ENCODE assay signal across 25 mouse cellular contexts in genomic region chr7:16604141-16604540, GRCm38 (mm10). TPM values are rescaled to one million over a fixed set of nuclear protein-coding genes. Genes with fewer than 3 reads are reported as not detected.
DNase-seq lines count a peak whose midpoint lies in the region; ATAC-seq and TF ChIP-seq lines count a peak whose summit lies in the region.
"Had no signal": no experiment of that assay in that cellular context is flagged by ENCODE, and none has a peak within 500 bp of the region (broad histone marks: within the 10 kb centered on the region; RNA-seq: fewer than 3 reads in every experiment).

No protein-coding gene starts in this region.

- TF ChIP-seq EP300 in liver, postnatal 0 days (IDR thresholded peaks at IDR 0.05; ENCODE audit: low read depth), result no peak

- ATAC-seq in intestine, embryonic 15.5 days, result 0 out of 2 replicates have a peak, but pooled peaks have one; percentile 15
- ATAC-seq in intestine, postnatal 0 days, result no peak
- peak; percentile 86 for ATAC-seq in liver, postnatal 0 days
- ATAC-seq in liver, embryonic 11.5 days (replicated peaks; ENCODE audit: low FRiP score), result no peak
- ATAC-seq: activated CD4-positive, CD25-positive, alpha-beta regulatory T cell, adult 4 months; CD4-positive, CD25-positive, alpha-beta regulatory T cell, adult 4 months; forebrain, embryonic 13.5 days; Patski had no signal

- H3K4me1 ChIP-seq in intestine, embryonic 15.5 days (replicated peaks), result peaks cover 3% of the 10 kb centered on the region; the same call in 1 of the 2 replicates
- H3K4me1 ChIP-seq in intestine, postnatal 0 days (replicated peaks; ENCODE audit: control insufficient read depth, insufficient read depth, low read length), result 0 out of 2 replicates have a peak, but pooled peaks cover 3% of the 10 kb centered on the region
- peaks cover 52% of the 10 kb centered on the region for H3K4me1 ChIP-seq in liver, adult 2 months (ENCODE audit: control insufficient read depth, insufficient read depth, low read length)
- peaks cover 12% of the 10 kb centered on the region for H3K4me1 ChIP-seq in liver, postnatal 0 days (ENCODE audit: insufficient read depth)
- H3K4me1 ChIP-seq in liver, embryonic 11.5 days (replicated peaks; ENCODE audit: control insufficient read depth, insufficient read depth, low read length), result peaks cover 23% of the 10 kb centered on the region

- WGBS in intestine, embryonic 15.5 days, result 94% methylated on average over 1 of the region's 1 CpGs
- WGBS in intestine, postnatal 0 days, result 95% methylated on average over 1 of the region's 1 CpGs
- 31% methylated on average over 1 of the region's 1 CpGs for WGBS in liver, adult 2 months
- 83% methylated on average over 1 of the region's 1 CpGs for WGBS in liver, postnatal 0 days (ENCODE audit: insufficient replicate concordance)
- WGBS in liver, embryonic 11.5 days, result 88% methylated on average over 1 of the region's 1 CpGs

- TF ChIP-seq CTCF in intestine, postnatal 0 days (IDR thresholded peaks at IDR 0.05; ENCODE audit: low read depth), result no peak
- no peak for TF ChIP-seq CTCF in liver, adult 2 months (IDR thresholded peaks at IDR 0.05; ENCODE audit: low read depth, low read length)
- no peak for TF ChIP-seq CTCF in liver, postnatal 0 days (IDR thresholded peaks at IDR 0.05; ENCODE audit: low read depth)

- no peak for TF ChIP-seq POLR2A in liver, adult 2 months (IDR thresholded peaks at IDR 0.05; ENCODE audit: extremely low read depth, insufficient read depth, low read length)

- H3K4me2 ChIP-seq in intestine, embryonic 15.5 days (replicated peaks), result no peak overlapping the region
- no peak overlapping the region for H3K4me2 ChIP-seq in intestine, postnatal 0 days (replicated peaks; ENCODE audit: low read depth)
- H3K4me2 ChIP-seq in liver, postnatal 0 days (ENCODE audit: low read depth, low read length), result no peak overlapping the region
- H3K4me2 ChIP-seq in liver, embryonic 11.5 days, result no peak overlapping the region
- H3K4me2 ChIP-seq: embryonic facial prominence, embryonic 12.5 days; forebrain, embryonic 13.5 days had no signal

- peaks cover 50% of the 10 kb centered on the region for H3K79me2 ChIP-seq in liver, adult 2 months (ENCODE audit: control insufficient read depth, insufficient read depth, low read length)

- no peaks in the 10 kb centered on the region for H3K9me3 ChIP-seq in intestine, embryonic 15.5 days
- no peaks in the 10 kb centered on the region for H3K9me3 ChIP-seq in intestine, postnatal 0 days (ENCODE audit: control insufficient read depth)
- no peaks in the 10 kb centered on the region for H3K9me3 ChIP-seq in liver, postnatal 0 days (ENCODE audit: low read length)
- H3K9me3 ChIP-seq in liver, embryonic 11.5 days (ENCODE audit: control insufficient read depth, low read length), result no peaks in the 10 kb centered on the region
- H3K9me3 ChIP-seq: embryonic facial prominence, embryonic 12.5 days; G1E had no signal

- H3K27ac ChIP-seq in intestine, embryonic 15.5 days, result no peak overlapping the region
- no peak overlapping the region for H3K27ac ChIP-seq in intestine, postnatal 0 days (ENCODE audit: low read depth, low read length)
- peak overlapping the region; percentile 76 for H3K27ac ChIP-seq in liver, adult 2 months (replicated peaks; ENCODE audit: insufficient read depth, low read depth, low read length)
- 0 out of 2 replicates have a peak overlapping the region, but pooled peaks have one; percentile 48 for H3K27ac ChIP-seq in liver, postnatal 0 days (ENCODE audit: low read depth)
- no peak overlapping the region for H3K27ac ChIP-seq in liver, embryonic 11.5 days (ENCODE audit: low read depth, low read length)
- H3K27ac ChIP-seq: embryonic facial prominence, embryonic 10.5 days; embryonic facial prominence, embryonic 12.5 days; forebrain, embryonic 13.5 days had no signal

- no peaks in the 10 kb centered on the region for H3K27me3 ChIP-seq in intestine, embryonic 15.5 days (replicated peaks)
- H3K27me3 ChIP-seq in intestine, postnatal 0 days (replicated peaks; ENCODE audit: control insufficient read depth, insufficient read depth, low read length), result no peaks in the 10 kb centered on the region
- H3K27me3 ChIP-seq in liver, adult 2 months (ENCODE audit: control insufficient read depth, insufficient read depth, low read length), result no peaks in the 10 kb centered on the region
- H3K27me3 ChIP-seq in liver, postnatal 0 days (ENCODE audit: insufficient read depth, low read length), result no peaks in the 10 kb centered on the region
- H3K27me3 ChIP-seq in liver, embryonic 11.5 days (replicated peaks; ENCODE audit: control insufficient read depth, insufficient read depth, low read length), result no peaks in the 10 kb centered on the region
- H3K27me3 ChIP-seq: CH12.LX; embryonic facial prominence, embryonic 12.5 days; forebrain, embryonic 13.5 days; Patski had no signal

- peak; percentile 64 for DNase-seq in kidney, adult 9 months
- no peak for DNase-seq in kidney, postnatal 10 days
- peak; percentile 88 for DNase-seq in liver, adult 2 months (ENCODE audit: extremely low read depth, low read depth, low spot score)
- no peak for DNase-seq in liver
- no peak for DNase-seq in liver, postnatal 0 days
- no peak for DNase-seq in liver, embryonic 11.5 days (ENCODE audit: low spot score)
- DNase-seq: adrenal gland, adult 8-10 months; adrenal gland, postnatal 14 days; adrenal gland, postnatal 36 days; B cell, adult 2 months; cerebellum, adult 11-12 months; cerebellum, adult 2 months; cerebellum, adult 9-10 months; cerebellum, postnatal 10 days; cerebellum, postnatal 25 days had no signal

- H3K9ac ChIP-seq in intestine, embryonic 15.5 days, result no peak overlapping the region
- no peak overlapping the region for H3K9ac ChIP-seq in intestine, postnatal 0 days (ENCODE audit: low read depth, low read length)
- H3K9ac ChIP-seq in liver, adult 2 months (ENCODE audit: low read depth, low read length), result no peak overlapping the region
- no peak overlapping the region for H3K9ac ChIP-seq in liver, postnatal 0 days (replicated peaks)
- no peak overlapping the region for H3K9ac ChIP-seq in liver, embryonic 11.5 days (ENCODE audit: low read depth, low read length)
- H3K9ac ChIP-seq: embryonic facial prominence, embryonic 12.5 days; forebrain, embryonic 13.5 days had no signal

- H3K4me3 ChIP-seq in intestine, embryonic 15.5 days (replicated peaks), result no peak overlapping the region
- no peak overlapping the region for H3K4me3 ChIP-seq in intestine, postnatal 0 days (ENCODE audit: low read depth, low read length)
- no peak overlapping the region for H3K4me3 ChIP-seq in liver, adult 2 months (ENCODE audit: insufficient read depth, low read depth, low read length)
- H3K4me3 ChIP-seq in liver, postnatal 0 days (ENCODE audit: low read depth, low read length), result no peak overlapping the region
- no peak overlapping the region for H3K4me3 ChIP-seq in liver, embryonic 11.5 days (ENCODE audit: low read depth, low read length)
- H3K4me3 ChIP-seq: embryonic facial prominence, embryonic 10.5 days; embryonic facial prominence, embryonic 12.5 days; forebrain, embryonic 13.5 days had no signal

- H3K36me3 ChIP-seq in intestine, embryonic 15.5 days, result no peaks in the 10 kb centered on the region
- H3K36me3 ChIP-seq in intestine, postnatal 0 days (ENCODE audit: control insufficient read depth, insufficient read depth), result no peaks in the 10 kb centered on the region
- no peaks in the 10 kb centered on the region for H3K36me3 ChIP-seq in liver, adult 2 months (ENCODE audit: control insufficient read depth, insufficient read depth, low read length)
- no peaks in the 10 kb centered on the region; the same call in 1 of the 2 replicates for H3K36me3 ChIP-seq in liver, postnatal 0 days (replicated peaks; ENCODE audit: insufficient read depth, low read length)
- no peaks in the 10 kb centered on the region; the same call in 1 of the 2 replicates for H3K36me3 ChIP-seq in liver, embryonic 11.5 days (ENCODE audit: control insufficient read depth, insufficient read depth, low read length)

RNA-seq across cellular contexts. Expression of gene Arhgap35, which starts 10.7 kb away (rescaled TPM):
- polyA plus RNA-seq in intestine, embryonic 15.5 days (2015; fragmentation: Nextera tagmentation; extraction: Ambion mirVana), result 10.7 and 11.4 TPM in 2 replicates
- 3.3 and 3.4 TPM in 2 replicates for polyA plus RNA-seq in intestine, postnatal 0 days (2015; fragmentation: Nextera tagmentation; extraction: Ambion mirVana)
- total RNA-seq in liver, adult 2 months (2014; rRNA removed), result 30.4 and 38.9 TPM in 2 replicates
- 20.7 and 22.2 TPM in 2 replicates for polyA plus RNA-seq in liver, adult 2 months (2012; rRNA removed)
- 2.4 and 2.7 TPM in 2 replicates for polyA plus RNA-seq in liver, postnatal 0 days (2015; fragmentation: Nextera tagmentation; extraction: Ambion mirVana)
- 9.1 and 11.5 TPM in 2 replicates for polyA plus RNA-seq in liver, embryonic 11.5 days (2014; fragmentation: Nextera tagmentation; extraction: Ambion mirVana)

Comparison
In these comparisons a context has a peak if more than half of its experiments do, and no peak if none do; other contexts are left out.
1. ATAC-seq: peak in intestine, embryonic 15.5 days (single experiment) and liver, postnatal 0 days (single experiment); none in intestine, postnatal 0 days (single experiment) and liver, embryonic 11.5 days (single experiment).
2. H3K27ac ChIP-seq: peak in liver, adult 2 months (single experiment) and liver, postnatal 0 days (single experiment); none in intestine, embryonic 15.5 days (single experiment), intestine, postnatal 0 days (single experiment) and liver, embryonic 11.5 days (single experiment).
3. DNase-seq: peak in kidney, adult 9 months (single experiment) and liver, adult 2 months (single experiment); none in kidney, postnatal 10 days (single experiment), liver (single experiment), liver, postnatal 0 days (single experiment) and liver, embryonic 11.5 days (single experiment).